Mouse (Mus musculus) neural tube, embryonic 15.5 days (tissue): ENCODE data around the gene Hist1h2ag. TPM values are rescaled to one million over a fixed set of nuclear protein-coding genes. Genes with fewer than 3 reads are reported as not detected.
"Not testable (repeated sequence)": the region's sequence is repeated elsewhere in the genome, so short reads cannot be mapped to it uniquely, and the experiment has no call there.

Experiments used
- ATAC-seq: fragments of 200-750 bp; cut with Nextera tagmentation; 2 replicates; pipeline ENCODE4 v1.8.0; 2017; ENCODE audit warnings: mild to moderate bottlenecking, moderate TSS enrichment, moderate library complexity; ENCODE audit not compliant: low FRiP score
- H3K27ac ChIP-seq: fragments of 300-500 bp; sonication (generic); replicated peaks from 2 replicates; pipeline ENCODE4 v1.5.1; 2015; ENCODE audit warnings: mild to moderate bottlenecking, inconsistent platforms
- H3K27me3 ChIP-seq: fragments of 300-500 bp; sonication (generic); replicated peaks from 2 replicates; pipeline ENCODE4 v1.6.1; 2015; ENCODE audit warnings: inconsistent platforms
- H3K36me3 ChIP-seq: fragments of 300-500 bp; sonication (generic); 2 replicates; pipeline ENCODE4 v1.6.1; 2015; ENCODE audit warnings: inconsistent platforms
- H3K4me1 ChIP-seq: fragments of 300-500 bp; sonication (generic); 2 replicates; pipeline ENCODE4 v1.6.1; 2015; ENCODE audit warnings: inconsistent platforms
- H3K4me2 ChIP-seq: fragments of 300-500 bp; sonication (generic); 2 replicates; pipeline ENCODE4 v1.6.1; 2015; ENCODE audit warnings: inconsistent platforms, mild to moderate bottlenecking, moderate library complexity
- H3K4me3 ChIP-seq: fragments of 300-500 bp; sonication (generic); replicated peaks from 2 replicates; pipeline ENCODE4 v1.5.1; 2015; ENCODE audit warnings: mild to moderate bottlenecking, inconsistent platforms
- H3K9ac ChIP-seq: fragments of 300-500 bp; sonication (generic); replicated peaks from 2 replicates; pipeline ENCODE4 v1.6.1; 2015; ENCODE audit warnings: mild to moderate bottlenecking, inconsistent platforms
- H3K9me3 ChIP-seq: fragments of 300-500 bp; sonication (generic); replicated peaks from 2 replicates; pipeline ENCODE4 v1.6.1; 2016; ENCODE audit warnings: inconsistent platforms
- WGBS: fragments of 180-500 bp; shearing (Covaris S2); methylation state at CpG from one replicate; pipeline ENCODE4 v1.1.7; 2015; ENCODE audit warnings: mixed read lengths; 5-methylcytosine and 5-hydroxymethylcytosine counted together
- polyA plus RNA-seq: library from polyadenylated mRNA; unstranded; fragments of >200 nt; fragmentation: Nextera tagmentation; extraction: Ambion mirVana; gene quantifications from 2 replicates; pipeline ENCODE4 v1.2.1, GENCODE M21; 2015

The Hist1h2ag gene
- polyA plus RNA-seq, 1 experiment from 2014 or later, result 3.0 TPM

GRCm38 (mm10) chr13:22035267-22036148 lies 7.2 kb downstream of the Hist1h2ag start, which contains the start of the genes Hist1h2ah and Hist1h2bk:
Gene Hist1h2ah (minus strand): TSS chr13:22035568.
Gene Hist1h2bk (plus strand): TSS chr13:22035870.
- not testable (repeated sequence) for H3K36me3 ChIP-seq, H3K9me3 ChIP-seq, H3K27me3 ChIP-seq
- Histone ChIP-seq H3K4me3 (peak within 1 kb of the TSS; percentile 40), H3K4me1 (peaks cover 18% of the 10 kb centered on the region), H3K9ac (peak within 1 kb of the TSS; percentile 44), H3K27ac (peak within 1 kb of the TSS; percentile 63; the same call in 1 of the 2 replicates), H3K4me2 (peak within 1 kb of the TSS; percentile 70)
- under 1% methylated on average over 22 of the region's 69 CpGs for WGBS
- peak; percentile 98 for ATAC-seq

- ATAC-seq, result no peak
- H3K4me1 ChIP-seq, result peaks cover 13% of the 10 kb centered on the region
- H3K27me3 ChIP-seq, result no peaks in the 10 kb centered on the region
- under 1% methylated on average over 14 of the region's 14 CpGs for WGBS
- H3K4me2 ChIP-seq, result peak overlapping the region; percentile 70
- H3K9me3 ChIP-seq, result no peaks in the 10 kb centered on the region
- H3K4me3 ChIP-seq, result peak overlapping the region; percentile 40
- 0 out of 2 replicates have a peak overlapping the region, but pooled peaks have one; percentile 14 for H3K9ac ChIP-seq
- no peaks in the 10 kb centered on the region for H3K36me3 ChIP-seq
- 0 out of 2 replicates have a peak overlapping the region, but pooled peaks have one; percentile 5 for H3K27ac ChIP-seq
Measured at GRCm38 (mm10) chr13:22034443-22035266, 8.1 kb downstream of the Hist1h2ag start.

- Histone ChIP-seq H3K4me3 (no peak overlapping the region), H3K9ac (no peak overlapping the region), H3K36me3 (no peaks in the 10 kb centered on the region), H3K4me2 (peak overlapping the region; percentile 70; the same call in 1 of the 2 replicates), H3K4me1 (peaks cover 18% of the 10 kb centered on the region), H3K27ac (no peak overlapping the region), H3K9me3 (no peaks in the 10 kb centered on the region), H3K27me3 (no peaks in the 10 kb centered on the region)
- 53% methylated on average over 5 of the region's 5 CpGs for WGBS
- ATAC-seq, result no peak
Measured at GRCm38 (mm10) chr13:22033741-22034442, 8.9 kb downstream of the Hist1h2ag start.

DNA sequence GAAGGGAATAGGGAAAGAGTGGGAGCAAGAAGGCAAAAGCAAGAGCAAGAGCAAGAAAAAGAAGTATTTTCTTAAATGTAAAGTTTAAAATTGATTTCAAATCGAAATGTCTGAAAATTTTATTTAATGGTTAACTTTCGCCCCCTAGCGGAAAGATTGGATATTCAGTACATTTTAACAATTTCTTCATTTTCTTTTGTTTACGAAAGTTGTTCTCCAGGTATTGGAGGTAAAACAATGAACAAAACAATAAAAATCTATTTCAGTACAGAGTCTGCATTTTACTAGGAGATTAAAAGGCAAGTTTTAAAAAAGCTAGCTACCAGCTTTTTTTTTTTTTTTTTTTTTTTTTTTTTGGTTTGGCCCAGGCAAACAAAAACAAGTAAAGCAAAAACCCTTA lies 12.3 kb downstream of the Hist1h2ag start:
- H3K4me1 ChIP-seq, result peaks cover 13% of the 10 kb centered on the region
- H3K9ac ChIP-seq, result no peak overlapping the region
- no peak overlapping the region for H3K4me3 ChIP-seq
- no peaks in the 10 kb centered on the region for H3K36me3 ChIP-seq
- H3K27me3 ChIP-seq, result no peaks in the 10 kb centered on the region
- no peak for ATAC-seq
- 17% methylated on average over 4 of the region's 4 CpGs for WGBS
- no peak overlapping the region for H3K4me2 ChIP-seq
- no peak overlapping the region for H3K27ac ChIP-seq
- H3K9me3 ChIP-seq, result no peaks in the 10 kb centered on the region

GRCm38 (mm10) chr13:22029928-22030327 lies 12.8 kb downstream of the Hist1h2ag start:
- Histone ChIP-seq H3K4me2 (no peak overlapping the region), H3K27ac (no peak overlapping the region), H3K27me3 (no peaks in the 10 kb centered on the region), H3K36me3 (no peaks in the 10 kb centered on the region), H3K4me3 (no peak overlapping the region), H3K9me3 (no peaks in the 10 kb centered on the region), H3K4me1 (peaks cover 12% of the 10 kb centered on the region), H3K9ac (no peak overlapping the region)
- WGBS, result 34% methylated on average over 8 of the region's 8 CpGs
- ATAC-seq, result no peak

DNA sequence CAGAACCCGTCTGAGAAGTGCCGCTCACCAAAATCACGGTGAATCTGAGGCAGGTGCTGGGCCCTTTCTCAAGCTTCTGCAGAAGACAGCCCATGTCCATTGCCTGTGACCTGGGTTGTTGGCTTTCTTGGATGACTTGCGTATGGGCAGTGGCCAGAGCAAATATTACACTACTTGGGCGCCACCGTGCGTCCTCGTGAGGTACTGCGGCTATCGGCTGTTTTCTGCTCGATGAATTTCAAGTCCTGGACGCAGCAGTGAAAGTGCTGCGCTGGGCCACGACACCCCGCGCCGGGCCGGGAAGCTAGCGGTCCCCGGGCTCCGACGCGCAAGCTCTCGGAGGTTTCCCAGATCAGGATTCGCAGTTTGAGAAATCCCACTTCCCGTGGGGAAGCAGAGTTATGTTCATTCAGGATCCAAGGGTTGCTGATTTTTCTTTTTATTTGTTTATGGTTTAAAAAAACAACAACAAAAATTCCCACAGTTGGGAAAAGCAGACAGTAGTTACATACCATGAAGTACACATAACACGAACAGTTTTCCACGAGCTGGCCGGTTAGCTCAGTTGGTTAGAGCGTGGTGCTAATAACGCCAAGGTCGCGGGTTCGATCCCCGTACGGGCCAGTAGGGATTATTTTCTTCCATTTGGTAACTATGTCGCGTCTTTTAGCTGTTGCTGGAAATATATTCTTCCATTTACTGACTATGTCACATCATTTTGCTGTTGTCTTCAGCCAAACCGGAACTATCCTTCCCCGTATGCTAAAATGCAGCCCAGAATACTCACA lies 13.9 kb downstream of the Hist1h2ag start:
- H3K9ac ChIP-seq, result peak overlapping the region; percentile 61
- peak overlapping the region; percentile 56 for H3K4me3 ChIP-seq
- ATAC-seq, result peak; percentile 86
- peaks cover 7% of the 10 kb centered on the region for H3K4me1 ChIP-seq
- H3K4me2 ChIP-seq, result peak overlapping the region; percentile 68
- peaks cover 5% of the 10 kb centered on the region; the same call in 1 of the 2 replicates for H3K27me3 ChIP-seq
- no peaks in the 10 kb centered on the region for H3K9me3 ChIP-seq
- peak overlapping the region; percentile 77 for H3K27ac ChIP-seq
- under 1% methylated on average over 40 of the region's 40 CpGs for WGBS
- no peaks in the 10 kb centered on the region for H3K36me3 ChIP-seq

- peaks cover 16% of the 10 kb centered on the region for H3K4me1 ChIP-seq
- H3K4me3 ChIP-seq, result peak overlapping the region; percentile 49
- 2% methylated on average over 35 of the region's 35 CpGs for WGBS
- peak overlapping the region; percentile 48 for H3K9ac ChIP-seq
- peak overlapping the region; percentile 62 for H3K4me2 ChIP-seq
- ATAC-seq, result peak; percentile 76; the same call in 1 of the 2 replicates
- peaks cover 15% of the 10 kb centered on the region for H3K27me3 ChIP-seq
- H3K36me3 ChIP-seq, result no peaks in the 10 kb centered on the region
- no peaks in the 10 kb centered on the region for H3K9me3 ChIP-seq
- peak overlapping the region; percentile 66 for H3K27ac ChIP-seq
Measured at GRCm38 (mm10) chr13:22026058-22027031, 16.4 kb downstream of the Hist1h2ag start.

DNA sequence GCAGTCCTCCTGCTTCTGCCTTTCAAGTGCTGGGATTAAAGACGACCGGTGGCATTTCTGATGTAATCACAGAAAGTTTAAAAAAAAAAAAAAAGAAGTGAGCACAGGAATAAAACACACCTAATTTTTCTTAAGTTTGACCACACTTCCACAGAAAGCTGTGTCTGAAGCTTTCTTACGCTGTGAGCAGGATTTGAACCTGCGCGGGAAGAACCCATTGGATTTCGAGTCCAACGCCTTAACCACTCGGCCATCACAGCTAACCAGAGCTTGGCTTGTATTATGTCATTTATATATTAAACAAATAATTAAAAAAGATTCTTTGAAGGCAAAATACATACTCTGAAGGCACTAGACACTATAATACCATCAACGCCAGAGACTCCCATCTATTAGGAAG lies 20.5 kb downstream of the Hist1h2ag start:
- Histone ChIP-seq H3K4me1 (peaks cover 14% of the 10 kb centered on the region), H3K4me3 (peak overlapping the region; percentile 33), H3K4me2 (peak overlapping the region; percentile 58), H3K9me3 (no peaks in the 10 kb centered on the region), H3K9ac (0 out of 2 replicates have a peak overlapping the region, but pooled peaks have one; percentile 7), H3K27ac (no peak overlapping the region), H3K27me3 (peaks cover 51% of the 10 kb centered on the region), H3K36me3 (no peaks in the 10 kb centered on the region)
- WGBS, result 3% methylated on average over 9 of the region's 9 CpGs
- 0 out of 2 replicates have a peak, but pooled peaks have one; percentile 66 for ATAC-seq

GRCm38 (mm10) chr13:22021581-22021980 lies 21.2 kb downstream of the Hist1h2ag start:
- Histone ChIP-seq H3K4me1 (peaks cover 14% of the 10 kb centered on the region), H3K4me2 (peak overlapping the region; percentile 58), H3K9ac (0 out of 2 replicates have a peak overlapping the region, but pooled peaks have one; percentile 7), H3K27ac (no peak overlapping the region), H3K36me3 (no peaks in the 10 kb centered on the region), H3K4me3 (peak overlapping the region; percentile 33), H3K9me3 (no peaks in the 10 kb centered on the region), H3K27me3 (peaks cover 53% of the 10 kb centered on the region)
- ATAC-seq, result no peak
- WGBS, result 0% methylated on average over 11 of the region's 11 CpGs
